Mouse (Mus musculus) limb, embryonic 15.5 days (tissue): ENCODE results near the gene Hist2h4. TPM values are rescaled to one million over a fixed set of nuclear protein-coding genes. Genes with fewer than 3 reads are reported as not detected.
"Not testable (repeated sequence)": the region's sequence is repeated elsewhere in the genome, so short reads cannot be mapped to it uniquely, and the experiment has no call there.

ENCODE experiments used
- ATAC-seq: fragments of 200-750 bp; cut with Nextera tagmentation; 2 replicates; pipeline ENCODE4 v1.8.0; 2017; ENCODE audit warnings: low read depth, moderate TSS enrichment; ENCODE audit not compliant: insufficient number of reproducible peaks, low FRiP score, low TSS enrichment
- H3K27ac ChIP-seq: fragments of 300-500 bp; sonication (generic); 2 replicates; pipeline ENCODE4 v1.5.1; 2015; ENCODE audit warnings: moderate library complexity, mild to moderate bottlenecking, inconsistent platforms
- H3K27me3 ChIP-seq: fragments of 300-500 bp; sonication (generic); 2 replicates; pipeline ENCODE4 v1.6.1; 2015; ENCODE audit warnings: inconsistent platforms
- H3K36me3 ChIP-seq: fragments of 300-500 bp; sonication (generic); 2 replicates; pipeline ENCODE4 v1.6.1; 2015; ENCODE audit warnings: inconsistent platforms
- H3K4me1 ChIP-seq: fragments of 300-500 bp; sonication (generic); 2 replicates; pipeline ENCODE4 v1.6.1; 2015; ENCODE audit warnings: inconsistent platforms
- H3K4me2 ChIP-seq: fragments of 300-500 bp; sonication (generic); 2 replicates; pipeline ENCODE4 v1.6.1; 2015; ENCODE audit warnings: mild to moderate bottlenecking, inconsistent platforms
- H3K4me3 ChIP-seq: fragments of 300-500 bp; sonication (generic); 2 replicates; pipeline ENCODE4 v1.5.1; 2015; ENCODE audit warnings: mild to moderate bottlenecking, inconsistent platforms
- H3K9ac ChIP-seq: fragments of 300-500 bp; sonication (generic); 2 replicates; pipeline ENCODE4 v1.6.1; 2015; ENCODE audit warnings: inconsistent platforms
- H3K9me3 ChIP-seq: fragments of 300-500 bp; sonication (generic); 2 replicates; pipeline ENCODE4 v1.6.1; 2016; ENCODE audit warnings: inconsistent platforms
- WGBS: fragments of 180-500 bp; shearing (Covaris S2); methylation state at CpG from one replicate; pipeline ENCODE4 v1.1.7; 2015; 5-methylcytosine and 5-hydroxymethylcytosine counted together
- polyA plus RNA-seq: library from polyadenylated mRNA; unstranded; fragments of >200 nt; fragmentation: Nextera tagmentation; extraction: Ambion mirVana; gene quantifications from 2 replicates; pipeline ENCODE4 v1.2.1, GENCODE M21; 2015

The Hist2h4 gene
- polyA plus RNA-seq, 1 experiment from 2014 or later: 11.4 TPM

GRCm38 (mm10) chr3:96250890-96251289, 12.2 kb downstream of the Hist2h4 start:
- Histone ChIP-seq H3K4me2 (no peak overlapping the region), H3K9me3 (no peaks in the 10 kb centered on the region), H3K27ac (no peak overlapping the region), H3K9ac (no peak overlapping the region), H3K4me1 (peaks cover 12% of the 10 kb centered on the region), H3K27me3 (no peaks in the 10 kb centered on the region), H3K4me3 (no peak overlapping the region), H3K36me3 (no peaks in the 10 kb centered on the region)
- ATAC-seq: no peak
- 20% methylated on average over 3 of the region's 3 CpGs for WGBS

DNA sequence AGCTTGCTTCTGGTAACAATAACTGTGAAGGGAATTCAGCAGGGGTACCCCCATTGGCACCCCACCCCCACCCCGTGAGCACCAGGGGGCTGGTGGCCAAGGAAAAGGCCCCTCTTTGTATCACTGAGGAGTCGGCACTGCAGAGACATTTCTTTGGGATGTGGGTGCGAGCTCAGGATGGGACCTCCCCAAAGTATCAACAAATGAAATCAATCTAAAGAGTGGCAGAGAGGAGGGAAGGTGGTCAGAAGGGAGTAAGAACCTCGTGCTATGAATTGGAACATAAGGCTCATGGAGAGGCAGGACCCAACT, 14.1 kb downstream of the Hist2h4 start:
- H3K27ac ChIP-seq: no peak overlapping the region
- 58% methylated on average over 4 of the region's 4 CpGs for WGBS
- no peaks in the 10 kb centered on the region for H3K36me3 ChIP-seq
- no peak overlapping the region for H3K4me2 ChIP-seq
- no peak overlapping the region for H3K4me3 ChIP-seq
- H3K4me1 ChIP-seq: peaks cover 16% of the 10 kb centered on the region
- no peak overlapping the region for H3K9ac ChIP-seq
- ATAC-seq: no peak
- H3K9me3 ChIP-seq: no peaks in the 10 kb centered on the region
- H3K27me3 ChIP-seq: no peaks in the 10 kb centered on the region

DNA sequence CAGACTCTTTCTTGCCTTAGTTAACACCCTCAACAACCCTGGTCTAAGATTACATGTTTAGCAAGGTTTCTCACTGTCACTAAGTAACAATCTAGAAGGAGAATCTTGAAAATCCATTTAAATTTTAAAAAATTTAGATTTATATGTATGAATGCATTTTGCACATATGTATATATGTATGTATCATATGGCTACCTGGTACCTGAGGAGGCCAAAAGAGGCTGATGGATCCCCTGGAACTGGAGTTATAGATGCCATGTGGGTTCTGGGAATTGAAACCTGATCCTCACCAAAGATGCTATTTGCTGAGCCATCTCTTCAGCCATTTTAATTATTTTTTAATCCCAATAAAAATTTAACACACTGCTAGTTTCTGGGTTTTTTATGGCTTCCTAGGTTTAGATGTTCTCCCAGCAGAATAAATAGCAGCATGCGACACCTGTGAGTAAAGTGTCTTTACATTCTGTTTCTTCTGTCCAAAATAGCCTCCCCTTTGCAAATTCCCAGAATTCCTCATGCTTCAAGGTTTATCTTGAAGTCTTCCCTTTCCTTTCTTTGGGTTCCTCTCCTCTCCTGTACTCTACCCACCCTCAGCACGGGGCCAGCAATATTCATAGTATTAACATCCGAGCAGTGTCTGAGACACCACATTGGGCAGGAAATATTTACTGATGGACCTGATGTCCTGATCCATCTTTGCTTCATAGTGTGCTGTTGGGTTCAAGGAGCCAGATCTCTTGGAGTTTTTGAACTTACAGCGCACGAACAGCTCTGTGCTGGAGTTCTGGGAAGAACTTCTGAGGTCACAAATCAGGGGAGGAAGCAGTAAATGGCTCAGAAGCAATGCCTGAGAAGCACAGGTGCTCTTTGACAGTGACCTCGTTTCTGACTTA, 14.7 kb downstream of the Hist2h4 start:
- no peaks in the 10 kb centered on the region for H3K36me3 ChIP-seq
- H3K4me1 ChIP-seq: peaks cover 19% of the 10 kb centered on the region
- H3K27me3 ChIP-seq: no peaks in the 10 kb centered on the region
- no peaks in the 10 kb centered on the region for H3K9me3 ChIP-seq
- peak overlapping the region; percentile 38 for H3K4me3 ChIP-seq
- H3K27ac ChIP-seq: no peak overlapping the region
- WGBS: 33% methylated on average over 6 of the region's 6 CpGs
- ATAC-seq: no peak
- no peak overlapping the region for H3K9ac ChIP-seq
- H3K4me2 ChIP-seq: peak overlapping the region; percentile 37

- H3K4me1 ChIP-seq: peaks cover 19% of the 10 kb centered on the region
- no peaks in the 10 kb centered on the region for H3K27me3 ChIP-seq
- peak overlapping the region; percentile 22; the same call in 1 of the 2 replicates for H3K27ac ChIP-seq
- peak overlapping the region; percentile 38 for H3K4me3 ChIP-seq
- 4% methylated on average over 11 of the region's 11 CpGs for WGBS
- no peak for ATAC-seq
- peak overlapping the region; percentile 29; the same call in 1 of the 2 replicates for H3K9ac ChIP-seq
- peak overlapping the region; percentile 37 for H3K4me2 ChIP-seq
- H3K9me3 ChIP-seq: no peaks in the 10 kb centered on the region
- H3K36me3 ChIP-seq: no peaks in the 10 kb centered on the region
Observed at GRCm38 (mm10) chr3:96247356-96248140, 15.6 kb downstream of the Hist2h4 start.

- peaks cover 19% of the 10 kb centered on the region for H3K4me1 ChIP-seq
- H3K4me3 ChIP-seq: peak within 1 kb of the TSS; percentile 38
- H3K27ac ChIP-seq: peak within 1 kb of the TSS; percentile 75
- not testable (repeated sequence) for H3K9me3 ChIP-seq, H3K36me3 ChIP-seq, H3K27me3 ChIP-seq
- H3K9ac ChIP-seq: peak within 1 kb of the TSS; percentile 29; the same call in 1 of the 2 replicates
- ATAC-seq: peak; percentile 91
- peak within 1 kb of the TSS; percentile 37 for H3K4me2 ChIP-seq
- 0% methylated on average over 3 of the region's 47 CpGs for WGBS
Observed at GRCm38 (mm10) chr3:96246427-96246856, 16.7 kb downstream of the Hist2h4 start, which contains the start of gene Hist2h3c1. TSS of gene Hist2h3c1 (plus strand) at chr3:96246685.

- H3K4me3 ChIP-seq: peak overlapping the region; percentile 34
- H3K4me2 ChIP-seq: 0 out of 2 replicates have a peak overlapping the region, but pooled peaks have one; percentile 31
- under 1% methylated on average over 10 of the region's 21 CpGs for WGBS
- peak overlapping the region; percentile 75 for H3K27ac ChIP-seq
- H3K27me3 ChIP-seq, ATAC-seq, H3K36me3 ChIP-seq, H3K9me3 ChIP-seq, H3K9ac ChIP-seq: not testable (repeated sequence)
- peaks cover 19% of the 10 kb centered on the region for H3K4me1 ChIP-seq
Observed at GRCm38 (mm10) chr3:96246018-96246417, 17.1 kb downstream of the Hist2h4 start.

GRCm38 (mm10) chr3:96245003-96245886, 17.9 kb downstream of the Hist2h4 start, which contains the start of gene Hist2h2aa1:
TSS of gene Hist2h2aa1 (plus strand) at chr3:96245497.
- H3K27me3 ChIP-seq, H3K36me3 ChIP-seq, H3K9me3 ChIP-seq: not testable (repeated sequence)
- WGBS: under 1% methylated on average over 34 of the region's 88 CpGs
- Histone ChIP-seq H3K9ac (peak within 1 kb of the TSS; percentile 74), H3K27ac (peak within 1 kb of the TSS; percentile 98), H3K4me1 (peaks cover 22% of the 10 kb centered on the region), H3K4me3 (peak within 1 kb of the TSS; percentile 50), H3K4me2 (peak within 1 kb of the TSS; percentile 47)
- peak; percentile 90 for ATAC-seq

DNA sequence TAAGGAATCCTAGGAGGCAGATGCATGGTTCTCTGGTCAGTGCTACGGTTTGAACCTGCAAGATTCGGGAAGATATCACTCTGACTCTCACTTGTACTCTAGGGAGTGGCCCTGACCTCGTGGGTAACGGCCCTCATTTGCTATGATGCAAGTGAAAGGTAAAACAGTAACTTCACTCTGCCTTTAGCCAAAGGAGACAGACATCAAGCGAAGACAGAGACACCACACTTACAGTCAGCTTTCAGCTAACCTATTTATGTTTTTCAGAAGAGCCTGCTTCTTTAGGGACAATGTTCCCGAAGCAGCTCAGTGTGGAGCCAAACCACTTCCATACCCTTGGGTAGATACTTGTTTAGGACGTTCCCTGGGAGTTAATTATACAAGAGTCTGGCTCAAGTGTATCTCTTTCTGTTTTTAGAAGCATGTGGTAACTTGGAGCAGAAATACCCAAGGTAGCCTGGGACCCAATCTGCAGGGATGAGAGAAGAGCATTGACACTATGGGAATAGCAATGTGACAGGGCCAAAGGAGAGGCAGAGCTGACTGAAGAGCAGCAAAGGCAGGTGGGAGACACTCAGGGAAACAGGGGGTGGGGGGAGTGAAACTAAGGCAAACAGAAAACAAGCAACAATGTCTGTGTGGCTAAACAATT, 19.1 kb downstream of the Hist2h4 start:
- Histone ChIP-seq H3K9me3 (no peaks in the 10 kb centered on the region), H3K4me3 (peak overlapping the region; percentile 50), H3K9ac (peak overlapping the region; percentile 74), H3K4me1 (peaks cover 21% of the 10 kb centered on the region), H3K27me3 (no peaks in the 10 kb centered on the region), H3K4me2 (peak overlapping the region; percentile 47), H3K27ac (peak overlapping the region; percentile 98), H3K36me3 (no peaks in the 10 kb centered on the region)
- ATAC-seq: no peak
- 76% methylated on average over 7 of the region's 7 CpGs for WGBS

- Histone ChIP-seq H3K36me3 (no peaks in the 10 kb centered on the region), H3K4me3 (peak overlapping the region; percentile 28; the same call in 1 of the 2 replicates), H3K27ac (peak overlapping the region; percentile 88), H3K4me1 (peaks cover 23% of the 10 kb centered on the region), H3K9me3 (no peaks in the 10 kb centered on the region), H3K27me3 (no peaks in the 10 kb centered on the region), H3K9ac (0 out of 2 replicates have a peak overlapping the region, but pooled peaks have one; percentile 20), H3K4me2 (peak overlapping the region; percentile 45)
- ATAC-seq: no peak
- WGBS: 73% methylated on average over 9 of the region's 9 CpGs
Observed at GRCm38 (mm10) chr3:96240799-96241197, 22.3 kb downstream of the Hist2h4 start.

GRCm38 (mm10) chr3:96239949-96240798, 22.9 kb downstream of the Hist2h4 start, which contains the start of gene Hist2h2aa2:
TSS of gene Hist2h2aa2 (minus strand) at chr3:96240276.
- WGBS: 4% methylated on average over 31 of the region's 85 CpGs
- not testable (repeated sequence) for H3K27me3 ChIP-seq, H3K9me3 ChIP-seq, H3K36me3 ChIP-seq
- Histone ChIP-seq H3K4me2 (peak within 1 kb of the TSS; percentile 45), H3K4me3 (peak within 1 kb of the TSS; percentile 35), H3K9ac (0 out of 2 replicates have a peak within 1 kb of the TSS, but pooled peaks have one; percentile 20), H3K4me1 (peaks cover 23% of the 10 kb centered on the region), H3K27ac (peak within 1 kb of the TSS; percentile 88)
- peak; percentile 88 for ATAC-seq
